Mouse (Mus musculus) kidney, embryonic 15.5 days (tissue): ENCODE measurements around the gene Zscan21. TPM values are rescaled to one million over a fixed set of nuclear protein-coding genes. Genes with fewer than 3 reads are reported as not detected.

Experiments
- ATAC-seq: fragments of 200-750 bp; cut with Nextera tagmentation; replicated peaks from 2 replicates; pipeline ENCODE4 v1.8.0; 2017; ENCODE audit warnings: moderate TSS enrichment; ENCODE audit not compliant: low FRiP score
- H3K27ac ChIP-seq: fragments of 300-500 bp; sonication (generic); 2 replicates; pipeline ENCODE4 v1.5.1; 2015; ENCODE audit warnings: mild to moderate bottlenecking, inconsistent platforms
- H3K27me3 ChIP-seq: fragments of 300-500 bp; sonication (generic); 2 replicates; pipeline ENCODE4 v1.6.1; 2015; ENCODE audit warnings: inconsistent platforms
- H3K36me3 ChIP-seq: fragments of 300-500 bp; sonication (generic); 2 replicates; pipeline ENCODE4 v1.6.1; 2015; ENCODE audit warnings: inconsistent platforms
- H3K4me1 ChIP-seq: fragments of 300-500 bp; sonication (generic); 2 replicates; pipeline ENCODE4 v1.6.1; 2015; ENCODE audit warnings: inconsistent platforms
- H3K4me2 ChIP-seq: fragments of 300-500 bp; sonication (generic); 2 replicates; pipeline ENCODE4 v1.6.1; 2015; ENCODE audit warnings: moderate library complexity, mild to moderate bottlenecking, inconsistent platforms
- H3K4me3 ChIP-seq: fragments of 300-500 bp; sonication (generic); replicated peaks from 2 replicates; pipeline ENCODE4 v1.5.1; 2015; ENCODE audit warnings: mild to moderate bottlenecking, inconsistent platforms
- H3K9ac ChIP-seq: fragments of 300-500 bp; sonication (generic); 2 replicates; pipeline ENCODE4 v1.6.1; 2015; ENCODE audit warnings: mild to moderate bottlenecking, inconsistent platforms
- H3K9me3 ChIP-seq: fragments of 300-500 bp; sonication (generic); replicated peaks from 2 replicates; pipeline ENCODE4 v1.6.1; 2016; ENCODE audit warnings: inconsistent platforms
- WGBS: fragments of 180-500 bp; shearing (Covaris S2); methylation state at CpG from one replicate; pipeline ENCODE4 v1.1.7; 2015; ENCODE audit warnings: mixed read lengths; 5-methylcytosine and 5-hydroxymethylcytosine counted together
- polyA plus RNA-seq: library from polyadenylated mRNA; unstranded; fragments of >200 nt; fragmentation: Nextera tagmentation; extraction: Ambion mirVana; gene quantifications from 2 replicates; pipeline ENCODE4 v1.2.1, GENCODE M21; 2015

The Zscan21 gene
- 61.4 and 64.6 TPM in 2 replicates for polyA plus RNA-seq

DNA sequence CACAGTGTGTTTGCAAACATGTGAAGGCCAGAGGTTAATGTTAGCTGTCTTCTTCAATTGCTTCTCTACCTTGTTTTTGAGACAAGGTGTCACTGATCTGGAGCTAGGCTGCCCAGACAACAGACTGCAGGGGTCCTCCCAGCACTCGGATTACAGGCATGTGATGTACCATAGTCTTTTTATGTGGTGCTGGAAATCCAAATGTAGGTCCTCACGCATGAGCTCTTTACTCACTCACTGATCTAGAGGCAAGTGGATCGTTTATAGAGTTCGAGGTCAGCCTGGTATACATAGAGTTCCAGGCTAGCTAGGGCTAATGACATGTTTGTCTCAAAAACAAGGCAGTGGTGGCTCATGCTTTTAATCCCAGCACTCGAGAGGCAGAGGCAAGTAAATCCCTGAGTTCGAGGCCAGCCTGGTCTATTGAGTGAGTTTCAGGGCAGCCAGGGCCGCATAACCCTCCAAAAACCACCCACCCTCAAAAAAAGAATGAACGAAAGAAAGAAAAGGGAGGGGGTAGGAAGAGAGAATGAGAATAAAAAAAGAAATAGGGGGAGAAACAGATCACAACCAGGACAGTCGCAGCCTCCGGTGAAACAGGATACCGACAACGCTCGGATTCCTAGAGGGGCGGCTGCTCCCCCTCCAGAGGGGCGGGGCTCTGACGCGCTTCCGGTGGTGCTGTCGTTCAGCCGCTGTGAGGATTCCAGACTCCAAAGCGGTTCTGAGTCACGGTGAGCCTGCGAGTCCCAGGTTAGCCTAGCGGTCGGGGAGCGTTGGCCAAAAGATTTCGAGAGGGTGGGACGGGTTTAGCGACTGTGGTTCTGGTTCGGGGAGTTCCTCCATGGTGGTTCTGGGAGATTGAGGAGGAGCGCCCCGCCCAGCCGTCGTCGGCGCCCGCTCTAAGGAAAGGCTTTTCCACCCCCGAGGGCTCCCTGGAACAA is at the start of gene Zscan21:
Gene Zscan21 (plus strand): TSS at position 649 of the 944 bp plus-strand sequence.
- Histone ChIP-seq H3K9me3 (no peaks in the 10 kb centered on the region), H3K36me3 (peaks cover 23% of the 10 kb centered on the region), H3K4me1 (peaks cover 15% of the 10 kb centered on the region), H3K4me2 (peak within 1 kb of the TSS; percentile 64), H3K27me3 (no peaks in the 10 kb centered on the region), H3K9ac (peak within 1 kb of the TSS; percentile 77), H3K4me3 (peak within 1 kb of the TSS; percentile 81), H3K27ac (peak within 1 kb of the TSS; percentile 98)
- ATAC-seq: peak; percentile 97
- WGBS: 6% methylated on average over 38 of the region's 38 CpGs

DNA sequence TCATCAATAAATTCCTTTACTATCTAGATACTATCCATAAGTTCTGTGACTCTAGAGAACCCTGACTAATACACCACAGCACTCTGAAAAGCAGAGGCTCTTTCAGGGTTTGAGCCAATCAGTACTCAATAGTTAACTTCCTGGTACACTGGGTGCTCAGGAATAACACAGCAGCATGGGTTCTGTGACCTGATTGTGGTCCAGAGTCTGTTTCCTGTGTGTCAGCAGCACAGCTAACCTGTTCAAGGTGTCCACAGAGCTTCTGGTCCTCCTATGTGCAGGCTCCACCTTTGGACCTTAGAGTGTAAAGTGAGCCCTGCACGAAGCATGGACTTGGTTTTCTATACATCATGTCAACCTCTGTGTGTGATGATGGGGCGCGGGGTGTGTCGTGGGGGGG is 42.9 kb upstream of the Zscan21 start:
- Histone ChIP-seq H3K4me1 (no peaks in the 10 kb centered on the region), H3K9me3 (no peaks in the 10 kb centered on the region), H3K27me3 (no peaks in the 10 kb centered on the region), H3K27ac (no peak overlapping the region), H3K36me3 (no peaks in the 10 kb centered on the region), H3K4me3 (no peak overlapping the region), H3K9ac (no peak overlapping the region), H3K4me2 (no peak overlapping the region)
- no peak for ATAC-seq
- WGBS: 79% methylated on average over 4 of the region's 4 CpGs

DNA sequence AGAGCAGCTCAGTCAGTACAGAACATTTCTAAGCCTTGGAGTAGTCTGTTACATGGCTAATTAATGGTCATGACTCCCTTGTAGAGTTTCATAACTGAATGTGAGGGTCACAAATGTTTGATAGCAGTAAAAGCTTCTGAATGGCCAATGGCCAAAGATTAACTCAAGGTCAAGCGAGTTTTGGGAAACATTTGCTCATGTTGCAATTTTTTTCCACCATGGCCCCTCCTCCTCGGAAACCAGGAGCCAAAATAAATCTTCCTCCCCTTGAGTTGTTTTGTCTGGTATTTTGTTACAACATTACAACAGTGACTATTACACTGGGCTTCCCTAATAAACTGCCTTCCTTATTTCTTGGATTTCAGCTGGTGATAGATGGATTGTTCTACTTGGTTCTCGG is 41.0 kb upstream of the Zscan21 start:
- Histone ChIP-seq H3K4me1 (no peaks in the 10 kb centered on the region), H3K27me3 (no peaks in the 10 kb centered on the region), H3K36me3 (no peaks in the 10 kb centered on the region), H3K4me3 (no peak overlapping the region), H3K27ac (no peak overlapping the region), H3K9ac (no peak overlapping the region), H3K9me3 (no peaks in the 10 kb centered on the region), H3K4me2 (no peak overlapping the region)
- WGBS: 71% methylated on average over 3 of the region's 3 CpGs
- ATAC-seq: no peak

DNA sequence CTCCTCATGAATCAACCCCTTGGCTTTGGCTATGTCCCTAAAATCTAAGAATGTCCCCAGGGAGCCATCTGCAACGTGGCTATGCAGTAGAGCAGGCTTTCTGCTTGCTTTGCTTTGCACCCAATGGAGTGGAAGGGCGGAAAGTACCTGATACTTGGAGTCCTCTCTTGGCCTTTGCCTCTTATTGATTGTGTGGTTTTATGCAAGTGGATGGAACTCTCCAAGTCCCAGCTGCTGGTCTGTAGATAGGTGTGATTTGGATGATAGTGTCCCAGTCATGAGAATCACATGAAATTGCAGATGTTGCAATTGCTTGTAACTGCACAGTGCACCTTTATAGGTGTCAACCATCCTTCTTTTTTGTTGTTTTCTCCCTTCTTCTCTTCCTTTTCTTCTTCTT is 40.6 kb upstream of the Zscan21 start:
- H3K9ac ChIP-seq: no peak overlapping the region
- H3K27me3 ChIP-seq: no peaks in the 10 kb centered on the region
- H3K9me3 ChIP-seq: no peaks in the 10 kb centered on the region
- no peak overlapping the region for H3K4me2 ChIP-seq
- H3K36me3 ChIP-seq: no peaks in the 10 kb centered on the region
- no peak overlapping the region for H3K27ac ChIP-seq
- H3K4me1 ChIP-seq: no peaks in the 10 kb centered on the region
- ATAC-seq: no peak
- no peak overlapping the region for H3K4me3 ChIP-seq
- 68% methylated on average over 2 of the region's 2 CpGs for WGBS

DNA sequence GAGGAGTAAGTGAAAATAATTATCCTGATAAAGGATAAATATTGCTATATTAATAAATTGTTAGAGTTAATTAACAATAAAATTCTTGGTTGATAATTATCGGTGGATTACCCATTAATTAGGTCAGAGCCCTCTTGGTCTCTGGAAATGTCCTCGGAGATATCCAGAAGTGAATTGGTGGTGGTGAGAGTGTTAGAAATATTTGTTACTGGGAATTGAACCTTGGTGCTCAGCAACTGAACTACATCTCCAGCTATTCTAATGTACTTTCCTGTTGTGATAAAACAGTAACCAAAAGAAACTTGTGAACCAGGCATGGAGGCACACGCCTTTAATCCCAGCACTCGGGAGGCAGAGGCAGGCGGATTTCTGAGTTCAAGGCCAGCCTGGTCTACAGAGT is 36.2 kb upstream of the Zscan21 start:
- ATAC-seq: no peak
- Histone ChIP-seq H3K4me3 (no peak overlapping the region), H3K27me3 (no peaks in the 10 kb centered on the region), H3K27ac (no peak overlapping the region), H3K4me1 (0 out of 2 replicates have a peak, but pooled peaks cover 4% of the 10 kb centered on the region), H3K9me3 (no peaks in the 10 kb centered on the region), H3K9ac (no peak overlapping the region), H3K4me2 (no peak overlapping the region), H3K36me3 (no peaks in the 10 kb centered on the region)
- 90% methylated on average over 5 of the region's 5 CpGs for WGBS

DNA sequence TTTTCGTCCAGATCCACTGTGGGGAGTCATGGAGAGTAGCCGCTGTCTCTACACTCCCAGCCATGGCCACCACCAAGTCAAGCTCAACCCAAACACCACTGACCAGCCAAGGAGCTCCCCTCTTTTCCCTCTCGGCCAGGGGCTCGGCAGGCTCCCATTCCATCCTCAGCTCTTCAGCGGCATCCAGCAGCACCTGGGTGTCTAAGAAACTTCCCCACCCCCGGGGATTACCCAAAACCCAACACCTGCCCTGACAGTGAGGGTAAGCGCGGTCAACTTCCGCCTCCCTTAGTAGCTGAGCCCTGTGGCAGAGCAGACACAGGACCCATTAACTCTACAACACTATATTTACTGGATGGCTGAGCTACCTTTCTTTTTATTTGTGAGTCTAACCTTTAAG is 35.3 kb upstream of the Zscan21 start:
- no peaks in the 10 kb centered on the region for H3K36me3 ChIP-seq
- H3K9ac ChIP-seq: no peak overlapping the region
- H3K4me3 ChIP-seq: no peak overlapping the region
- ATAC-seq: no peak
- H3K4me1 ChIP-seq: peaks cover 8% of the 10 kb centered on the region; the same call in 1 of the 2 replicates
- H3K4me2 ChIP-seq: no peak overlapping the region
- 89% methylated on average over 9 of the region's 9 CpGs for WGBS
- no peak overlapping the region for H3K27ac ChIP-seq
- no peaks in the 10 kb centered on the region for H3K27me3 ChIP-seq
- no peaks in the 10 kb centered on the region for H3K9me3 ChIP-seq

DNA sequence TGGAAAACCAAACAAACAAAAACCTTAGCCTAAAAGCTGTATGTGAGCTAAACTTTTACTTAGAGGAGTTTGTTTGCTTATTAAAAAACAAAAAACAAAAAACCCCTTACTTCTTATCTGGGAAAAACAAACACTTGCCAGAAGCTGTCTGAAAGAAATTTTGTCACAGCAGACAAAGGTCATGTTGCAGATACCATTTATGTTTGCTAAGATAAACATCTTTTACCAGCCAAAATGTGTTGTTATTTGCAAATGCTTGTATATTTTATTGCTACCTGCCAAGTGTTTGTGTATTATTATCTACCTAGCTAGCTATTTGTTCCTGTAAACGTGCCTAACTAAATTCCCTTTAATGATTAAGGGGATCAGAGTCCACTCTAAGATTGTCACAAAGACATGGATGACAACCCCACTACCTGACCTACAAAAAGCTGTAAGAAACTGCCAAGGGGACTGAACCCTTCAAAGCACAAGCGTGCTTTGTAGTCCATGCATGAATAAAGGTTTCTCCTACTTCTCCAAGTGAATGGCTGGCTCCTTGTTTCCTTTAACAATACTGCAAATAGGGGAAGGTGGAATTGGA is 33.3 kb upstream of the Zscan21 start:
- no peak overlapping the region for H3K4me3 ChIP-seq
- H3K27ac ChIP-seq: no peak overlapping the region
- H3K4me1 ChIP-seq: peaks cover 26% of the 10 kb centered on the region
- H3K4me2 ChIP-seq: no peak overlapping the region
- no peak for ATAC-seq
- no peak overlapping the region for H3K9ac ChIP-seq
- WGBS: 70% methylated on average over 2 of the region's 2 CpGs
- H3K27me3 ChIP-seq: no peaks in the 10 kb centered on the region
- H3K9me3 ChIP-seq: no peaks in the 10 kb centered on the region
- H3K36me3 ChIP-seq: peaks cover 12% of the 10 kb centered on the region

DNA sequence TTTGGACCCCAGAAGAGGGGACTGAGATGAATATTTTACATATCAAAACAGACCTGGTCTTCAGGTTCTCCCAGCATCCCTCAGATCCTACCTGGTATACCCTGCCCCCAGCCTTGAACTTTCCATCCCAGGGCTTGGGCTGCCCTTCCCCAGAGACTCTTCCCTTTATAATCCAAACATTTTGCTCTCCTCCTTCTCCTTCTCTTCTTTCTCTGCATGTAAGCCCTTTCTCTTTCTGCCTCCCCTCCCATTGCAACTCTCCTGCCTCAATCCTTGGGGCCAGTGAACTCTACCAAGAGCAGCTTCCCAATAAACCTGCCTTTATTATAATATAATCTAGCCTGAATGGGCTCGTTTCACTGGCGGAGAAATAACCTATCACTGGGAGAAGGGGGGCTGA is 32.8 kb upstream of the Zscan21 start:
- ATAC-seq: no peak
- Histone ChIP-seq H3K27me3 (no peaks in the 10 kb centered on the region), H3K36me3 (peaks cover 12% of the 10 kb centered on the region), H3K9ac (no peak overlapping the region), H3K27ac (no peak overlapping the region), H3K4me1 (peaks cover 30% of the 10 kb centered on the region), H3K4me3 (no peak overlapping the region), H3K9me3 (no peaks in the 10 kb centered on the region), H3K4me2 (no peak overlapping the region)
- whole genome bisulfite sequencing: 89% methylated on average over 2 of the region's 2 CpGs

DNA sequence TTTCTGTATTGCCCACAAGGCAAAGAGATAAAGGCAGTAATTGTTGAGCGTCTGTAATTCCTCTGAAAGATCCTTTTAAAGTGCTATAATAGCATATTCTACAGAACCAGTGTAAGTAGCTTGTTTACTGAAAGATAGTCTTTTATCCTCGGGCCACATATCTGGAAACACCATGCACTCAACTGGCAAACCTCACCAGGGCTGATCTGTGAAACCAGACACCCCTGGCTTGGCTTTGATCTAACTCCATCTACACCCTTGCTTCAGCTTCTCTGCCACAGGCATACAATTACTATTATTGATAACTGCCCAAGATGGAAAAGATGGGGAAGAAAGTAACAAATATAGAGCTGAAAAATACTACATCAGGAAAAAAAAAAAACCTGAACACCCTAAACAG is 32.2 kb upstream of the Zscan21 start:
- no peak for ATAC-seq
- Histone ChIP-seq H3K27me3 (no peaks in the 10 kb centered on the region), H3K27ac (no peak overlapping the region), H3K4me2 (peak overlapping the region; percentile 73), H3K4me3 (peak overlapping the region; percentile 98), H3K4me1 (peaks cover 35% of the 10 kb centered on the region), H3K9ac (no peak overlapping the region), H3K36me3 (peaks cover 15% of the 10 kb centered on the region), H3K9me3 (no peaks in the 10 kb centered on the region)
- WGBS: 54% methylated on average over 2 of the region's 2 CpGs

DNA sequence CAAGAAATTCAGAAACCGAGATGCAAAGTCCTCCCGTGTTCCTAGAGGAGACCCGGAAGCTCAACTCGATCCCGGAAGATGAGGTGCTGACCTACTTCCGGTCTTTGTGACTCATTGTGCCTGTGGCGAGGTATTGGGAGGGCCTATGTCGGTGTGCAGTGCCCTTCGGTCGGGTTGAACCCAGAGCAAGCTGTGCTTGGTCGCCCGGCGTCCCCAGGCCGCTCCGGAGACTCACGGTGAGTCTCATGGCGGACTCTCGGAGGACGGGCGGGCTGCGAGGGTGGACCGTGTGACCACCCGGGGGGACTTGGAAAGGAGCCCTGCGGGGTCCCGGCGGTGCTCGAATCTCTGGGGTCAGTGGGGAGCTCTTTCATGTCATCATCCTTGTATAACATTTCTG is 31.7 kb upstream of the Zscan21 start, which contains the start of gene Zkscan1:
Gene Zkscan1 (plus strand): TSS at position 89 of the 400 bp plus-strand sequence.
- H3K9ac ChIP-seq: peak within 1 kb of the TSS; percentile 100
- peak within 1 kb of the TSS; percentile 91 for H3K27ac ChIP-seq
- H3K4me2 ChIP-seq: peak within 1 kb of the TSS; percentile 73
- peaks cover 38% of the 10 kb centered on the region for H3K4me1 ChIP-seq
- no peaks in the 10 kb centered on the region for H3K9me3 ChIP-seq
- under 1% methylated on average over 27 of the region's 27 CpGs for WGBS
- H3K27me3 ChIP-seq: no peaks in the 10 kb centered on the region
- ATAC-seq: peak; percentile 90
- H3K4me3 ChIP-seq: peak within 1 kb of the TSS; percentile 98
- H3K36me3 ChIP-seq: peaks cover 15% of the 10 kb centered on the region

DNA sequence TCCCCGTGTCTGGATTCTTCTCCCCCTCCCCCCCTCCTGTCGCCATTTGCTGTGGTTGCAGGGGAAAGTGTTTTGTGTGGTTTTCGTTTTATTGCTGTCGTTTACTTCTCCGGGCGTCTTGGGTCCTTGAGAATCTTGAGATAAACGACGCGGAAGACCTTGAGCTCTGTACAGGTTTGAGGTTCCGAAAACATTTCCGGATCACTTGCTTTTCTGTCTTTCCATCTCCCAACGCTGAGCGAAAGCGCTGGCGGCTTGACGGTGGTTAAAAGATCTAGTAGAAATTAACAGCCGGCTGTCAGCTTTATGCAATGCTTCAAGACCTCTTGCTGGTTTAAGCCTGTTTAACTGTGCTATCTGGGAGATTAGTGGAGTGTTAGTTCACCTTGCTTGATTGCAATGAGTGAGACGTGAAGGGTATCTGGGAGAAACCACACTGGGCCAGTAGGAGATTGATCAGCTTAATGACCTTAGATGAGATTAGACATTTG is 31.2 kb upstream of the Zscan21 start:
- peaks cover 40% of the 10 kb centered on the region for H3K4me1 ChIP-seq
- under 1% methylated on average over 18 of the region's 18 CpGs for WGBS
- no peak for ATAC-seq
- no peaks in the 10 kb centered on the region for H3K9me3 ChIP-seq
- H3K27ac ChIP-seq: peak overlapping the region; percentile 91
- H3K4me3 ChIP-seq: peak overlapping the region; percentile 98
- H3K27me3 ChIP-seq: no peaks in the 10 kb centered on the region
- H3K36me3 ChIP-seq: peaks cover 15% of the 10 kb centered on the region
- H3K9ac ChIP-seq: peak overlapping the region; percentile 100
- peak overlapping the region; percentile 73 for H3K4me2 ChIP-seq

DNA sequence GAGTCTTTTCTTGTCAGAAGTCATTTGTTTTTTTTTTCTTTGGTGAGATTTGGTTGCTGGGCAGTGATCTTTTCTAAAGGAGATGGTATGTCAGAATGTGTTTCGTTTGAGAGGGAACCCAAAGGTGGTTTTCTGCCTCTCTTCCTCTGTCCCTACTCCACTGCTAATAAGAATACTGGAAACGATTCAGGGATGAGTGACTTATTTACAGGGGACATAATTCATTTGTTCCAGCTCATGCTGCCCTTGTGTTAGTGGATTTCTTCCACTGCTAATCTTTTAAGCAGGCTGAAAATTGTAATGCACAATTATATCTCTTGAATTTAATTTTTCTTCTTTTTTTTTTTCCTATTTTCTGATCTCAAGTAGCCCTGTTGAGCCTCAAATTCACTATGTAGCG is 29.9 kb upstream of the Zscan21 start:
- peak overlapping the region; percentile 73 for H3K4me2 ChIP-seq
- peak overlapping the region; percentile 100; the same call in 1 of the 2 replicates for H3K9ac ChIP-seq
- peaks cover 15% of the 10 kb centered on the region for H3K36me3 ChIP-seq
- H3K9me3 ChIP-seq: no peaks in the 10 kb centered on the region
- 57% methylated on average over 3 of the region's 3 CpGs for WGBS
- no peak for ATAC-seq
- H3K4me1 ChIP-seq: peaks cover 40% of the 10 kb centered on the region
- H3K4me3 ChIP-seq: peak overlapping the region; percentile 98
- peak overlapping the region; percentile 84 for H3K27ac ChIP-seq
- H3K27me3 ChIP-seq: no peaks in the 10 kb centered on the region
